Mouse (Mus musculus) limb, embryonic 13.5 days (tissue): ENCODE data around the gene Ttc3. TPM values are rescaled to one million over a fixed set of nuclear protein-coding genes. Genes with fewer than 3 reads are reported as not detected.
"Not testable (repeated sequence)": the region's sequence is repeated elsewhere in the genome, so short reads cannot be mapped to it uniquely, and the experiment has no call there.

Experiments used
- ATAC-seq: fragments of 200-750 bp; cut with Nextera tagmentation; 2 replicates; pipeline ENCODE4 v1.8.0; 2017; ENCODE audit warnings: low read depth, moderate number of reproducible peaks, moderate TSS enrichment; ENCODE audit not compliant: low FRiP score
- H3K27ac ChIP-seq: fragments of 300-500 bp; sonication (generic); 2 replicates; pipeline ENCODE4 v1.5.1; 2015; ENCODE audit warnings: inconsistent platforms, mild to moderate bottlenecking, moderate library complexity
- H3K27me3 ChIP-seq: fragments of 300-500 bp; sonication (generic); 2 replicates; pipeline ENCODE4 v1.6.1; 2015; ENCODE audit warnings: mild to moderate bottlenecking, inconsistent platforms
- H3K36me3 ChIP-seq: fragments of 300-500 bp; sonication (generic); 2 replicates; pipeline ENCODE4 v1.6.1; 2015; ENCODE audit warnings: inconsistent platforms, mild to moderate bottlenecking, moderate library complexity
- H3K4me1 ChIP-seq: fragments of 300-500 bp; sonication (generic); 2 replicates; pipeline ENCODE4 v1.6.1; 2015; ENCODE audit warnings: inconsistent platforms
- H3K4me2 ChIP-seq: fragments of 300-500 bp; sonication (generic); replicated peaks from 2 replicates; pipeline ENCODE4 v1.6.1; 2015; ENCODE audit warnings: inconsistent platforms, mild to moderate bottlenecking, moderate library complexity
- H3K4me3 ChIP-seq: fragments of 300-500 bp; sonication (generic); 2 replicates; pipeline ENCODE4 v1.5.1; 2015; ENCODE audit warnings: moderate library complexity, mild to moderate bottlenecking, inconsistent platforms
- H3K9ac ChIP-seq: fragments of 300-500 bp; sonication (generic); 2 replicates; pipeline ENCODE4 v1.6.1; 2015; ENCODE audit warnings: mild to moderate bottlenecking, inconsistent platforms
- H3K9me3 ChIP-seq: fragments of 300-500 bp; sonication (generic); 2 replicates; pipeline ENCODE4 v1.6.1; 2016; ENCODE audit warnings: inconsistent platforms
- WGBS: fragments of 180-500 bp; shearing (Covaris S2); methylation state at CpG from one replicate; pipeline ENCODE4 v1.1.7; 2015; 5-methylcytosine and 5-hydroxymethylcytosine counted together
- polyA plus RNA-seq: library from polyadenylated mRNA; unstranded; fragments of >200 nt; fragmentation: Nextera tagmentation; extraction: Ambion mirVana; gene quantifications from 2 replicates; pipeline ENCODE4 v1.2.1, GENCODE M21; 2015

Gene Ttc3
- polyA plus RNA-seq, 1 experiment from 2014 or later: 332 TPM

- Histone ChIP-seq H3K27me3 (no peaks in the 10 kb centered on the region), H3K9me3 (no peaks in the 10 kb centered on the region), H3K27ac (no peak overlapping the region), H3K4me1 (no peaks in the 10 kb centered on the region), H3K9ac (no peak overlapping the region), H3K4me3 (no peak overlapping the region), H3K4me2 (no peak overlapping the region), H3K36me3 (peaks cover 89% of the 10 kb centered on the region)
- 84% methylated on average over 11 of the region's 11 CpGs for WGBS
- no peak for ATAC-seq
Observed at GRCm38 (mm10) chr16:94451545-94452488, 81.4 kb downstream of the Ttc3 start.

GRCm38 (mm10) chr16:94452768-94453167, 82.3 kb downstream of the Ttc3 start:
- Histone ChIP-seq H3K4me1 (no peaks in the 10 kb centered on the region), H3K4me3 (no peak overlapping the region), H3K4me2 (no peak overlapping the region), H3K36me3 (peaks cover 92% of the 10 kb centered on the region), H3K9ac (no peak overlapping the region), H3K27ac (no peak overlapping the region), H3K9me3 (no peaks in the 10 kb centered on the region), H3K27me3 (no peaks in the 10 kb centered on the region)
- no peak for ATAC-seq
- 80% methylated on average over 4 of the region's 4 CpGs for WGBS

GRCm38 (mm10) chr16:94454146-94454545, 83.7 kb downstream of the Ttc3 start:
- Histone ChIP-seq H3K4me3 (no peak overlapping the region), H3K27ac (no peak overlapping the region), H3K9ac (no peak overlapping the region), H3K4me2 (no peak overlapping the region), H3K27me3 (no peaks in the 10 kb centered on the region), H3K9me3 (no peaks in the 10 kb centered on the region), H3K4me1 (no peaks in the 10 kb centered on the region), H3K36me3 (peaks cover 93% of the 10 kb centered on the region)
- no peak for ATAC-seq
- 62% methylated on average over 4 of the region's 4 CpGs for WGBS

DNA sequence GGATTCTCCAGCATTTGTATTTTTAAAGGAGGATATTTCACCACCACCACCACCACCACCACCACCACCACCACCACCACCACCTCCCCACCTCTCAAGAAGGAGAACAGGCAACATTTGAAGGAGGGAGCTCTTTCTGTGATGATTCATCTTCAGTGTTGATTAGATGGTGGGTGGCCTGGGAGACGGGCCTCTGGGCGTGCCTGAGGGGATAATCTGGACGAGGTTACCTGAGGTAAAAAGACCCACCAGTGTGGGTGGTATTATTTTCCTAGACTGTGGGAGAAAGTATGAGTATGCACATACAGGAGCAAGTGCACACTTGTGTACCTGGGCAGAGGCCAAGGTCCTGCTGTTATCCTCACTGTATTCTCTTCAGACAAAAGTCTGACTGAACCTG, 93.6 kb downstream of the Ttc3 start:
- H3K4me3 ChIP-seq: no peak overlapping the region
- no peak overlapping the region for H3K4me2 ChIP-seq
- no peaks in the 10 kb centered on the region for H3K27me3 ChIP-seq
- no peak for ATAC-seq
- no peaks in the 10 kb centered on the region for H3K9me3 ChIP-seq
- H3K27ac ChIP-seq: no peak overlapping the region
- H3K36me3 ChIP-seq: peaks cover 98% of the 10 kb centered on the region
- H3K9ac ChIP-seq: no peak overlapping the region
- 87% methylated on average over 3 of the region's 3 CpGs for WGBS
- no peaks in the 10 kb centered on the region for H3K4me1 ChIP-seq

- ATAC-seq: no peak
- no peaks in the 10 kb centered on the region for H3K4me1 ChIP-seq
- WGBS: 90% methylated on average over 4 of the region's 4 CpGs
Observed at GRCm38 (mm10) chr16:94465900-94466299, 95.5 kb downstream of the Ttc3 start.

GRCm38 (mm10) chr16:94466317-94466716, 95.9 kb downstream of the Ttc3 start:
- H3K4me2 ChIP-seq, H3K27me3 ChIP-seq, H3K9ac ChIP-seq, H3K9me3 ChIP-seq, H3K4me3 ChIP-seq, ATAC-seq, H3K27ac ChIP-seq, H3K4me1 ChIP-seq: not testable (repeated sequence)
- 98% methylated on average over 7 of the region's 7 CpGs for WGBS
- H3K36me3 ChIP-seq: peaks cover 94% of the 10 kb centered on the region

More at GRCm38 (mm10) chr16:94465900-94466299, 95.5 kb downstream of the Ttc3 start:
- Histone ChIP-seq H3K4me3 (no peak overlapping the region), H3K9me3 (no peaks in the 10 kb centered on the region), H3K27ac (no peak overlapping the region), H3K36me3 (peaks cover 96% of the 10 kb centered on the region), H3K9ac (no peak overlapping the region), H3K4me2 (no peak overlapping the region), H3K27me3 (no peaks in the 10 kb centered on the region)

GRCm38 (mm10) chr16:94467337-94468055, 97.1 kb downstream of the Ttc3 start:
- H3K36me3 ChIP-seq: peaks cover 91% of the 10 kb centered on the region
- no peak overlapping the region for H3K4me3 ChIP-seq
- no peak overlapping the region for H3K27ac ChIP-seq
- H3K27me3 ChIP-seq: no peaks in the 10 kb centered on the region
- H3K9ac ChIP-seq: no peak overlapping the region
- 83% methylated on average over 11 of the region's 11 CpGs for WGBS
- no peak for ATAC-seq
- 0 out of 2 replicates have a peak, but pooled peaks cover under 1% of the 10 kb centered on the region for H3K4me1 ChIP-seq
- H3K9me3 ChIP-seq: no peaks in the 10 kb centered on the region
- H3K4me2 ChIP-seq: no peak overlapping the region

DNA sequence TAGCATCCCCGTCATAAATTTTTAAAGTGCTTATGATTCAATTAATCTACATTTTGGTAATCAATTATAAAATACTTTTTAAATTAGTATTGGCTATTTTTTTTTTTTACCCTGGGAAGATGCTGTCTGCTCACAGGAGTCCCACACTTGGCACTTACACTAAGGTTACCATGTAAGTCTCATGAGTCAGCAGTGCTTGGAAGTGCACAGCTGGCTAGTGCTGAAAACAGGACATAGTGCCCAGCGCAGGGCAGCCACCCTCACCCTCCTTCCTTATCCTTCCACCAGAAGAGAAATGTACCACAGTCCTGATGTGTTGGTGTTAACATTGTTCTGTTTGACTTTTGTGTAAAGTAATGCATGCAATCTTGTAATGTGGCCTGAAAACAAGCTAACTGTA, 98.0 kb downstream of the Ttc3 start:
- WGBS: 95% methylated on average over 2 of the region's 2 CpGs
- Histone ChIP-seq H3K9me3 (no peaks in the 10 kb centered on the region), H3K4me1 (0 out of 2 replicates have a peak, but pooled peaks cover 7% of the 10 kb centered on the region), H3K27me3 (no peaks in the 10 kb centered on the region), H3K27ac (no peak overlapping the region), H3K36me3 (peaks cover 86% of the 10 kb centered on the region), H3K4me3 (no peak overlapping the region), H3K9ac (no peak overlapping the region), H3K4me2 (no peak overlapping the region)
- no peak for ATAC-seq

DNA sequence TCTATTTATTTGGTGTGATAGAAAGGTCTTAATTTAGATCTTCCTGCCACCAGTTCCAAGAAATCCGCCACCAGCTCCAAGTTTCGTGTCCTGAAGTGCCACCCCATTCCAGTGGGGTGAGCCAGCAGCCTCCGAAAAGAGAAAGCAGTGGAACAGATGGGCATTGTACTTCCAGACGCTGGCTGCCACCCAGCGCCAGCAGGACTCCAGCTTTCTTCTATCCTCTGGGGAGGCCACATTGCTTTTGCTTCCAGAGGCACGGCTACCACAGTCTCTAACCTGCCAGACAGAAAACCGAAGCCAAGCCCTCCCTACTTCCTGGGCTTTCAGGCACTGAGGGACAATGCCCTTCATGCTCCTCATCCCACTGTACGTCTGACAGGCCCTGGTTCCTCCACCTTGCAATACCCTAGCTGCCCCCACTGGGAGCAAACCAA, 102.1 kb downstream of the Ttc3 start:
- Histone ChIP-seq H3K4me3 (no peak overlapping the region), H3K36me3 (peaks cover 48% of the 10 kb centered on the region), H3K27ac (peak overlapping the region; percentile 48; the same call in 1 of the 2 replicates), H3K9me3 (no peaks in the 10 kb centered on the region), H3K9ac (no peak overlapping the region), H3K27me3 (no peaks in the 10 kb centered on the region), H3K4me1 (0 out of 2 replicates have a peak, but pooled peaks cover 7% of the 10 kb centered on the region), H3K4me2 (no peak overlapping the region)
- 63% methylated on average over 8 of the region's 8 CpGs for WGBS
- 0 out of 2 replicates have a peak, but pooled peaks have one; percentile 35 for ATAC-seq

DNA sequence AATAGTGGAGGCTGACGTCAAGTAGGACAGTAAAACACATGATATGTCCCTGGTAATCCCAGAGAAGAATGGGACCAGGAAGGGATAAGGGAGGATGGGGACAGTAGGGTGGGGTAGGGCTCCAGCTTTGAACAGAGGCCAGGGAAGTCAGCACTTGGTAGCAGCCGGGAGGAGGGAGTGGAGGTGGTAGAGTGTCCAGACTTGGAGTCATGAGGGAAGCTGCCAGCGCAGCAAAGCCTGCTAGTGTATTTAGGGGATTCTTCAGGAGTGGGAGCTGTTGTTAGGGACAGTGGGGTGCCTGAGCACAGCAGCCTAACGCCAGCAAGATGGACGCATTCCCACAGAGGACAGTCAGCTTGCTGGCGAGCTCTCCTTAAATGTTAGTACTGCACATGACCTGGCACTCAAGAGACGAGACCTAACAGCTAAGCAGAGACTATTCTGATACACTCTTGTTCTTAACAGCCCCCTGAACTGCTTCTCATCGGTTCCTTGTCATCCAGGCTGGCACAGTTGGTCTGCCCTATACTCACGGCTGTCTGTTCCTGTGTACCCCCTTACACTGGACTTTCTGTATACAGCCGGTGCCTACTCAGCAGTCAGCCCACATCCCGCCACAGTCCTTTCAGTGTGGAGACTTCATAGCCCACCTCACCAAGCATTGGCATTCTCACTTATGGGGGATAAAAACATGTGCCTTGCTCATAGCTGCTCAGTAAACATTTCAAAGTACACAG, 102.8 kb downstream of the Ttc3 start:
- H3K9ac ChIP-seq: no peak overlapping the region
- ATAC-seq: no peak
- H3K4me2 ChIP-seq: no peak overlapping the region
- no peaks in the 10 kb centered on the region for H3K9me3 ChIP-seq
- H3K27ac ChIP-seq: peak overlapping the region; percentile 48; the same call in 1 of the 2 replicates
- H3K4me3 ChIP-seq: no peak overlapping the region
- H3K27me3 ChIP-seq: no peaks in the 10 kb centered on the region
- 91% methylated on average over 11 of the region's 11 CpGs for WGBS
- H3K4me1 ChIP-seq: 0 out of 2 replicates have a peak, but pooled peaks cover 7% of the 10 kb centered on the region
- H3K36me3 ChIP-seq: peaks cover 42% of the 10 kb centered on the region

- Histone ChIP-seq H3K4me2 (no peak overlapping the region), H3K27me3 (no peaks in the 10 kb centered on the region), H3K36me3 (no peaks in the 10 kb centered on the region), H3K9ac (no peak overlapping the region), H3K4me3 (no peak overlapping the region), H3K9me3 (no peaks in the 10 kb centered on the region), H3K27ac (no peak overlapping the region), H3K4me1 (no peaks in the 10 kb centered on the region)
- ATAC-seq: no peak
- WGBS: 78% methylated on average over 11 of the region's 11 CpGs
Observed at GRCm38 (mm10) chr16:94484752-94485535, 114.5 kb downstream of the Ttc3 start.
